ENCODE assay signal across 8 mouse cellular contexts in the genomic region with DNA sequence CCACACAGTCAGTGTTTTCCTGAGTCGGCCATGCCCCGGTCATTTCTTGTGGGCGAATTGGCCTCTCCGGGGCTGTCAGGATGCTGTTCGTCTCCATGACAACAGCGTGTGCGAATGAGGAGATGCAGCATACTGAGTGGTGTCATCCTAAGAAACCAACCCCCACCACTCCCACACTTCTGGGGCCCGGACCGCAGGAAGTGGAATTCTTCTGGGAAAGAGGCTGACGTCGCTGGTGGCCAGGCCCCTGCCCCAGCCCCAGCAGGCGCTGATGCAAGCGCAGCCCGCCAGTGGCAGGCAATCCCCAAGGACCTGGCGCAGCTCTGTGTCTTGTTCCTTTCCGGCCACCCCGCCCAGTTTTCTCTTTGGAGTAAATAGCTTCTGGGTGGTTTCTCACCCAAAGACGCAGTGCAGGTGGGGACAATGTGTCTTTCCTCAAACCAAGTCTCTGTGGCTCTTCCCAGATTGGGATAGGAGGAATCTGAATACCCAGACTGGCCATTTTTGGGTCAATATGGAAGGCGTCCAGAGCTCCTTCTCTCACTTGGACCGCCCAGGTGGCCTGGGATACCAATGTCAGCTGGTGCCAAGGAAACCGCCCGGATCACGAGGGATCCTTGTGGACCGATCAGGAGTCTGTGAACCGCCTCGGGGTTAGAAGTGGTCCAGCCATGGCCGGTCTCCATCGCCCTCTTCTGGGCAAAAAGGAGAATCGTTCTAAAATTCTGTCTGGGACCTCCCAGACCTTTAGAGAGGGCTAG. TPM values are rescaled to one million over a fixed set of nuclear protein-coding genes. Genes with fewer than 3 reads are reported as not detected.
A peak's percentile ranks its signal among the peaks of the same experiment; 100 is the strongest.
DNase-seq lines count a peak whose midpoint lies in the region; ATAC-seq and TF ChIP-seq lines count a peak whose summit lies in the region.

No protein-coding gene starts in this region.

- peak overlapping the region; percentile 80 for H3K27ac ChIP-seq in cortical plate, adult 2 months (ENCODE audit: insufficient read depth, low read length)

- no peak for TF ChIP-seq POLR2A in cortical plate, adult 2 months (IDR thresholded peaks at IDR 0.05; ENCODE audit: extremely low read depth, insufficient read depth, low read length)

- DNase-seq in gastrocnemius, postnatal 10 days, result peak; percentile 71
- peak; percentile 49 for DNase-seq in hindlimb bud, embryonic 11.5 days (ENCODE audit: extremely low spot score, low read depth, low spot score)
- peak; percentile 71 to 86 for DNase-seq in left cerebral cortex, adult 18-20 months (ENCODE audit: low spot score in 2 of 2)
- DNase-seq in lung, postnatal 36 days, result peak; percentile 92
- peak; percentile 88 for DNase-seq in retina, postnatal 1 day
- peak; percentile 11 for DNase-seq in urinary bladder, postnatal 10 days (ENCODE audit: low spot score)

- peak overlapping the region; percentile 24 for H3K4me3 ChIP-seq in cortical plate, adult 2 months (ENCODE audit: insufficient read depth, low read length)

- ATAC-seq in activated CD4-positive, CD25-positive, alpha-beta regulatory T cell, adult 4 months, result peak; percentile 81

- peak; percentile 70 for TF ChIP-seq CTCF in cortical plate, adult 2 months (IDR thresholded peaks at IDR 0.05; ENCODE audit: extremely low read depth, insufficient read depth, low read length)

- H3K4me1 ChIP-seq in cortical plate, adult 2 months (ENCODE audit: control insufficient read depth, insufficient read depth, low read length), result peaks cover 2% of the 10 kb centered on the region; the same call in 1 of the 2 replicates

RNA-seq across cellular contexts. Expression of a gene that starts 49.2 kb away (rescaled TPM):
- polyA plus RNA-seq in activated CD4-positive, CD25-positive, alpha-beta regulatory T cell, adult 4 months (2017; shearing (Covaris generic)), result 100 to 1,000 TPM in 1 of 2 experiments, 10 to 100 TPM in 1; 73.9 to 107 TPM
- 52.8 and 56.4 TPM in 2 replicates for polyA plus RNA-seq in cortical plate, adult 2 months (2012; rRNA removed)
- 10 to 100 TPM; 60.4 to 64.9 TPM for total RNA-seq in gastrocnemius, postnatal 10 days (2021)
- 100 to 1,000 TPM; 153 to 167 TPM for total RNA-seq in left cerebral cortex, adult 18-20 months (2021)

Comparison
In these comparisons a context has a peak if more than half of its experiments do, and no peak if none do; other contexts are left out.
1. Peak in every context shown above with its lines: DNase-seq, ATAC-seq, H3K4me3 ChIP-seq and H3K27ac ChIP-seq.
2. DNase-seq: peak in every context shown above with its lines; median percentile 92 in lung, postnatal 36 days; 88 in retina, postnatal 1 day; 78 in left cerebral cortex, adult 18-20 months; 71 in gastrocnemius, postnatal 10 days; 49 in hindlimb bud, embryonic 11.5 days; 11 in urinary bladder, postnatal 10 days.